Mouse (Mus musculus): Measurements from ENCODE around the gene Fam227b.

Fam227b gene

DNA sequence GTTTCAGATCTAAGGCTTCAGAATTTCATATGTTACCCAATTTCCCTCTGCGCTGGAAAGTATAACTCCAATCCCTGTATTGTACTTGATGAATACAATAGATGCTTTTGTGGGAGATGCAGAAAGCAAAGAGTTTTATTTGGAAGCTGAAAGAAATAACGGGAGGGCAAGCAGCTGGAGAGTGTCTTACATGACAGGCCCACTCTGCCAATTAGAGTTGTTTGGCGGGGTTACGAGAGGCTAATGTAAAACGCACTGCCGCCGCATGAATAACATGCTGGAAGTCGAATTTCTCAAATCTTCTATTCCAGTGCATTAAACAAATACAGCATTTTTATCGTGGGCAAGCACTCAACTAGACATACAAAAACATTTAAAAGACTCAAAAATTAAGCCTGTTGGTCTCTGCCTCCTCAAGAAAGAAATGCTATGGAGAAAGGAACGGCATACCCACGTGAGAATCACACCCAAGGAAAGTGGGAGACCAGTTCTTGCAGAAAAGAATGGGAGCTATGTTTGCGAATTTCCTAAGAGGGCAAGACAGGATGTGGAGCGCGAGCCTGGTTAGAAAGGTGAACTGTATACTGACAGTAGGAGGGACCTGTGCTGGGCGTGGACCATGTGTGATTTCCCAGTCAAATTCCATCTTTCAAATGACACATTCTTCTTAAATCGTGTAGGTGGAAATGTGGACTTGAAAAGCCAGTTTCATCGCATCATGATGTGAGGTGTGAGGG lies 90.6 kb downstream of the Fam227b start:
- no peak for DNase-seq (ENCODE audit: low read depth, low spot score)

DNA sequence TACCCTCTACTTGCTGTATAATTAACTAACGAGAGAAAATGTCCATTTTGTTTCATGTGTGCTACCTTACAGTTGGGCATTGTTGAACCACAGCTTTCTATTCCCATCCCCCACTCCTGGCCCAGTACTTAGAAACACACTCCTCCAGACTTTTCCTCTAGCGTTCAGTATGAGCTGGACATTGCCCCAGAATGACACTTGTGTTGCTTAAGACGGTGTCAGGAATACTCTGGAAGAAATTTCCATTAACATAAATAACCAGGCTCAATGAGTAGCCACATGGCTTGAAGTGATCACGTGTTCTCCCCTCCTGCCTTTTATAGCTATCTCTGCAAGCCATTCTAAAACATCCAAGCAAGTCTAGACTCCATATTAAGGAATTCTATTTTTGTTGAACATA lies 91.2 kb downstream of the Fam227b start:
- no peak for DNase-seq (ENCODE audit: low read depth, low spot score)

DNA sequence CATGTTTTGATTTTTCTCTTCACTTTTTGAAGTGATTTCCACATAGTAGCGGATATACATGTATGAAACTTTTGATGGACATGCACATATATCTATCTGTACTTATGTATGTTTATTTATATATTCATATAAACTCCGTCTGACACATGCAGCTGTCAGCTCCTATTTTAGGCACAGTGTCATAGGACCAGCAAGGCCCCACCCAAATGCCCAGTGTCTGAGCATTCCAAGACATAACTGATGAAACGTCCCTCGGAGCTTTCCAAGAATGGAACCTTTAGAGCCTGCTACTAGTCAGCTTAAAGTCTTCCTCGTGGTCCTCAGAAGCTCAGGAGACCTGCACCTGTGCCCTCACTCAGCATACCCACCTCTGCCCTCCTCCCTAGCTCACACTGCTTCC lies 98.1 kb downstream of the Fam227b start:
- no peak for DNase-seq (ENCODE audit: low read depth, low spot score)

DNA sequence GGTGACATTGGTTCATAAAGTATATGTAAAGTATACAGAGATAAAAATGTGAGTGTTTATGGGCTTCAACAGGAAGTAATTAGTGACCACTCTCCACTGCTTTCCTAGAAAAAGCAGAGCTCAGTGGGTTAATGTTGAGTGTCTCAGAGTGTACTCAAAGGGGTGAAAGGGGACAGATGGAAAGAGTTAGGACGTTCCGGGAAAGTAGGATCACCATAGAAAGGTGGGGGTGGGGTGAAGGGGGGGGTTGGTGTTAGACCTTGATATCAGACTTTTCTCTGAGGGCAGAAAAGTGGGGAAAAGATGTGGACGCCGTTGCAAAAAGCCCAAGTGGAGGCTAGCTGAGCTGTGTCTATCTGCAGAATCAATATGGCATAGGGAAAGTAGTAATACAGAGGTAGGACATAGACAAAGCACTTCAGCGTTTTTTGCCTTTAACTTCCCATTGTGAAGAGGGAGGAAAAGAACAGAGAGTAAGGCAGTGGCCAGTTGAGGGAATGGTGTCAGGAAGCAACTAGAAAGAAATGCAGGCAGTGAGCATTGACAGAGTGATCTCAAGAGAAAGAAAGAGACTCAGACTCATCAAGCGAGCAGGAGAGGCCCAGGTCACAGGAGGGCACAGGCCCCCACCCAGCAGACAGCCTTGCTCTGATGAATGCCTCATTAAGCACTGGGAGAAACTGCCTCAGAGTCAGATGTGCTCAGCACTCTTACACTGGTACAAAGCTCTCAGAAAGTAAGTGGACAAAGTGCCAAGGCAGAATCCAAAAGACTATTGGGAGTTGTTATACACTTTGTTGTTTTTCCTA lies 98.9 kb downstream of the Fam227b start:
- no peak for DNase-seq (ENCODE audit: low read depth, low spot score)

DNA sequence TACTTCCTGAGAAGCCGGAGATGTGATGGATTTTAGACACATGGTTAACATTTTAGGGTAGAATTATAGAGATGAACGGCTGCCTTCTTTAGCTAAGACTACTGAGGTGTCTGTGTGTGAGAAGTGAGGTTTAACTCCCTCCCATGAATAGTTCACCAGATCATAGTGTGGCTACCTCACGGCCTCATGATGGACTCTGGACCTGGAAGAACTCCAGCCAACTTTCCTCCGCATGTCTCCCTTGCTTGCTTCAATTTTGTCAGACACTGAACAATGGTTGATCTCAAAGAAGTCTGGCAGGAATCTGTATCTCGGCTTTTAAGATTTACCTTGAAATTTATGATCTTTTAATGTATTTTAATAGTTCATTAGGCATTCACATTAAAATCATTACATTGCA lies 106.2 kb downstream of the Fam227b start:
- no peak for DNase-seq (ENCODE audit: low read depth, low spot score)

DNA sequence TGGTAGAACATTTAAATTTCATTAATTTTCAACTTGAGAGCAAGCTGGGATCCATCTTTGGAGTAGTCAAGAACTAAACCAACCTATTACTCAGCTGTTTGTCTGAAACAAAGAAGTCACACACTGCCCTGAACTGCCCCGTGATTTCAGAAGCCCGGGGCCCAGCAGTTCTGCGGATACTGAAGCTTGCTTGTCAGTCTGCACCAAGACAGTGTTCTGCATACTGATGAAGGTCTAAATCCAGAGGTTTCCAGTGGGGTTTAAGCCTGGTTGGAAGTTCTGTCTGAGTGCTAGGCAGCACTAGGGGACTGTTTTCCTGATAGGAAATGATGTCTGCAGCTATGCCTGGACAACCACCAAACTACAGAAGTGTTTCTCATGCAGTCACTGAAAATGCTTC lies 109.1 kb downstream of the Fam227b start:
- no peak for DNase-seq (ENCODE audit: low read depth, low spot score)

DNA sequence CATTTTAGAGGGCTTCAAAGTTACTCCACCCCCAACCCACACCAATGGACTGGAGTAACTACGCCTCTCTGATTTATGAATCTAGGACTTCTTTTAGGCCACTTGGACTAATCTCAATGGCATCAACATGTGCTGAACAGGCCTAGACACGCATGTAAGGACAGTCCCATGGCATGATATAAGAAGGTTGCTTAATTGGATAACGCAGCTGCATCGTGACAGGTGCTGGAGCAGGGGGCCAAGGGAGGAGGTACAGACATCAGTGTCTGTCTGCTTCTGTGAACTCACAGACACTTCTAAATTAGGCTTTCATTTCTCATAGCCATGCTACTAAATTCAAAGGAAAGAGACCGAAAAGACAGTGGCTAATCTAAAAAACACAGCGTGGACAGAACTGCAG lies 110.6 kb downstream of the Fam227b start:
- DNase-seq (ENCODE audit: low read depth, low spot score), result no peak

DNA sequence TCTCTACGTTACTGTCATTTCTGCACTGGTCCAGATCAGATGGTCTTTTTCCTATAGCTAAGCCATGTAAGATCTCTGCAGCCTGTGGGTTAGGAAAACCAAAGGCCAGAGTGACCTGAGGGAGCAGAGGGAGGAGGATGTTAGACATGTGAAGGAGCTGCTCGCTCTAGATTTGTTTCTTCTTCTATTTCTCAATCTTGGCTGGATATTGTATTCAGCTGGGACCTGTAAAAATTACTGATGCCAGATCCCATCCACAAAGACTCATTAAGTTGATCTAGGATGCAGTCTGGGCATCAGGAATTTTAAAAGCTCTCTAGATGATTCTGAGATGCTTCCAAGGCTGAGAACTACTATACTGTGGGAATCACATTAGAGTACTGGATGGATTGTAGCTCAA lies 111.2 kb downstream of the Fam227b start:
- no peak for DNase-seq (ENCODE audit: low read depth, low spot score)

DNA sequence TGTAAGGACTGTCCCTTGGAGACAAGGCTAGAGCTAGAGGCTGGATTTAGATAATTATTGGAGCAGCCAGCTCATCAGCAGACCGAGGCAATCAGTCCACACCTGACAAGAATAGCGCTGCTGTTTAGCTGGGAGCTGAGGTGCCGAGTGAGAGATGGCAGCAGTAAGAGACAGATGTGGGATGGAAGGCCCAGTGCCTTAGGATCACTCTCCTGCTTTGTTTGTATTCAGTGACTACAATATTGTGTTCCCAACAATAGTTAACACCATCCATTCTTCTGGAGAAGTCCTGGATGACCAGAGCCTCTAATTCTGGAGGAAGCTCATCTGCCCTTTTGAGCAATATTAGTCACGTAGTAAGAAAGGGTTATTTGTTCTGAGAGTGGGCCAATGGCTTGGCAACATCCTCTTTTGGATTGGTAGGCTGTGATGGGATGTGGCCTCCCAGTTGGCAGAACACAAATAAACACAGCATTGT lies 112.4 kb downstream of the Fam227b start:
- peak; percentile 79 for DNase-seq (ENCODE audit: low read depth, low spot score)

DNA sequence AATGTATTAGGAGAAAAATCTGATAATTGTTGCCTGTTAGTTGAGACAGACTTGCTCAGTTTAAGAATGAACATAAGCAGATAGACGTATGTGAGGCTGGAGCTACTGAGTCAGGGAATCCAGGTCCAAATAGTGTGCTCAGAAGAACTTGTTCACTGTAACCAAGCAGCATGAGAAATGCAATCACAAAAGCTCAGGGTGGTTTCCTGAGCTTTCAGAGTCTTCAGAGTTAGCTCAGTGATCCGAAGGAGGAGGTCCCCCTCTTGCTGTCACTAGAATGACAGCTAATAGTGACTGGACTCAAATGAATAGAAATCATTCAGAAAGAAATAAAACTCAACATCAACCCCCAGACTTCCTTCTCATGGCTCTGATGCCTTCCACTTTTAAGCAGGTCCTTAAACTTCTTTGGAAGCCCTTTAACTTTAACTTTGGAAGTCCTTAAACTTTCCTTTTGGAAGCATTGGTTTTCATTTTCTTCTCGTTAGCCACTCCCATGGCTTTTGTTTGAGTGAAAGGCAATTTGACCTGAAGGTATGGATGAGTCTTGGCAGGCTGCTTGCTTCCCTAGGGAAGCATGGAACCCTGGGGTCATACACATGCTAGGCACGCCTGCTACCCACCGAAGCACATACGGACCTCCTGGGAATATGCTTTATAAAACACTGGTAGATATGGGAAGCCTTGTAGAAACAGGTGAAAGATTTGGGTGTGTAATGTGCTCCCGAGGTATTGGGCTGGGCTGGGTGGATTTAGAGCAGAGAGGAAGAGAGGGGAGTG lies 113.4 kb downstream of the Fam227b start:
- no peak for DNase-seq (ENCODE audit: low read depth, low spot score)

DNA sequence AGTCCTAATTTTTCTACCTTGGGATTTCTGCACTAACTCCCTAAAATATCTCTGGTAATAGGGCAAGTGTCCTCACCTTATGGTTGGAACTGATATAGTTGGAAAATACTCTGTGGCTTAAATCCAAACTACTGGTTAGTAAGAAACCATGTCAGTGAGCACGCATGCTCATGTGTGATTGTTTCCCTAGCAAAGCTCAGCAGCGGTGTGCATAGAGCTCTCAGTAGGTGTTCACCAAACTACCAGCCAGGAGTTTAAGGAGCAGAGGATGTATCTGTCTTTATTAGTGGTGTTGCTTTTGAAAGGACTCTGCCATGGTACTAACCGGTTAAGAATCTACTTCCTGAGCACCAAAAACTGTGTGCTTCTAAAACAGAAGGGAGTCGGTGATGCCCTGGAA lies 115.7 kb downstream of the Fam227b start:
- DNase-seq (ENCODE audit: low read depth, low spot score), result no peak

DNA sequence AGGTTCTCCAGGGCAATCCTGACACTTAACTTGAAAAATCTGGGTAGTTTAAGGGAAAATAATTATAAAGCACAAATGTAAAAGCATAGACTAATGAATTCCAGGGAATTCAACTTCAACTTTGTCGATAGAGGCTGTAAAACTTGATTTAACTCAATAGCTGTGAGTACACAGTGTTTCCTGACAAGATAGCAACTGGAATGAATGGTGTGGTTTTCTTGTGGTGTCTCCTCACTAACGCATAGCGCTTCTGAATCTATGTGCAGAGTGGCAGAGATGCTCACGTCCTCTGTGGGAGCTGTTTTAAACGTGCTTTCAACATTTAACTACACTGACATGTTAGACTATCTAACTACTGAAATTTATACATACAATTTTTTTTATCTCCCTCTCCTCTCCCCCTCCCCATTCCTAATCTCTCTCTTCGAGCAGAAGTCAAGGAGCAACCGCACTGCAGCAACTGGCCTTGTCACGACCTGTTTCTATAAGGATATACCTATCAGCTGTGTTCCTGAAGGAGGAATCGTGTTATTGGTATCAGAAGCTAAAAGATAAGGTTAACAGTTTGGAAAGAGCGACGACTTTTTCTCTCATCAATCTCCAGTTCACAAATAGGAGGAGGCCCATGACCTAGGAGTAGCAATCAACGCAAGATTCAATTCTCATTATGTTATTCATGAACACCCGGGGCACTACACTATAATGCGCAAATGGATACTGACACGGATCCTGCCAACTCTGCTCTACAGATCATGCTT lies 116.6 kb downstream of the Fam227b start:
- DNase-seq (ENCODE audit: low read depth, low spot score), result no peak

DNA sequence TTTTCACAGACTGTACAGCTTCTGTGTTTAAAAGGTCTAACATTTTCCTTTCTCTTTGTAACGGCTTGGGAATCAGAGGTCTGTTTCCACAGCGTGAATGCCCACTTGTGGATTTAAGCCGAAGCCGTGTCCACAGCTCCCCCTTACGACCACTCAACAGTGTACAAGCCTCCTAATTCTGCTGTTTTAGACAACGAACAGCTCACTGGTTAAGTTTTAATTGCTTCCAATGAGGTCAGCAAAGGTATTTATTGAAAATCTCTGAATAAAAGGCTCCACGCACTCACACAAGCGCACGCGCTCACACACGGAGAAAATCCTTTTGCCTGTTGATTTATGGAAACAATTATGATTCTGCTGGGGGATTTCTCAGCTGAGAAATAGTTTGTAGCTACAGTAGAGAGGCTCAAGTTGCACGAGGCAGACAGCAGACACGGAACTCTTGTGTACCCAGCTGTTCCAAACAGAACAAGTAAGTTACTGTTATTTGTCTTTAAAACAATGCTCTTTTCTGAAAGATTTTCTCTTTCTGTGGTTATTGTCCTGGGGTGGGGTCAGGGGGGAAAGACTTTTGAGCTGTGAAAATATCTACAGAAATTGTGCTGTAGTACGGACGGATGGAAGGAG lies 117.3 kb downstream of the Fam227b start, which contains the start of gene Fgf7:
Gene Fgf7, plus strand, starts transcription at position 280 of the 627 bp plus-strand sequence.
- peak; percentile 22 for DNase-seq (ENCODE audit: low read depth, low spot score)

DNA sequence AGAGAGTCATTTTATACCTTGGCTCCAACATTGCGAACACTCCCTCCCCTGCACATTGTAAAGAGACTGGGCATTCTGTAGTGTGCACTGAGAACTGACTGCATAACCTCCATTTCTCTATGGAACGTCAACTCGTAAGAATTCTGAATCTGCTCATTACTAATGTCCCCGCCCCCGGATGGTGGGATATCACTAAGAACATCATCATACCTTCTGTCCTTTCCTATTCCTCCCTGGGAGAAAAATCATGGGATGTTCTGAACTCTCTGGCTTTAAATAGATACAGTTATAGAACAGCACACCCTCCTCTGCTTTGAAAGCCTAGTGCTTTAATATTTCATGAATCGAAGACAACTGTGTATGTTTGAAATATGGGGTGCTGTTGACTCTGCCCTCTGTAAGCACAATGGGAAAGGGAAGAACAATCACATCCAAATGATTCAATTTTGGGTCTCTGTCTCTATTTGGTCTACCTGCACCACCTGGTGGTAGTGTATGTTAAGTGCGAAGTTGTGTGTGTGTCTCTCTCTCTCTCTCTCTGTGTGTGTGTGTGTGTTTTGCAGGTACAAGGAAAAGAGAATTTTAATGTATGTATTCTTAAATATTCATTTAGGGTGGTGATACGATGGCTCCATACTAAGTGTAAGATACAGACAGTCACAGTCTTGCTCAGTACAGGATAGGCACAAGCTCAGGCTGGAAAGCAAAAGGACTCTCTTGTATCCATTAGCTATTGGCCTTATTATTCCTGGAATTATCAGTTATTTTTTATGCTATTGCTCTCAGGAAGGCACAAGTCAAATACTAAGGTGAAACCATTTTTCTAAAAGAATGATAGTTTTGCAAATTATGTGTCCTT lies 118.5 kb downstream of the Fam227b start:
- DNase-seq (ENCODE audit: low read depth, low spot score), result no peak

DNA sequence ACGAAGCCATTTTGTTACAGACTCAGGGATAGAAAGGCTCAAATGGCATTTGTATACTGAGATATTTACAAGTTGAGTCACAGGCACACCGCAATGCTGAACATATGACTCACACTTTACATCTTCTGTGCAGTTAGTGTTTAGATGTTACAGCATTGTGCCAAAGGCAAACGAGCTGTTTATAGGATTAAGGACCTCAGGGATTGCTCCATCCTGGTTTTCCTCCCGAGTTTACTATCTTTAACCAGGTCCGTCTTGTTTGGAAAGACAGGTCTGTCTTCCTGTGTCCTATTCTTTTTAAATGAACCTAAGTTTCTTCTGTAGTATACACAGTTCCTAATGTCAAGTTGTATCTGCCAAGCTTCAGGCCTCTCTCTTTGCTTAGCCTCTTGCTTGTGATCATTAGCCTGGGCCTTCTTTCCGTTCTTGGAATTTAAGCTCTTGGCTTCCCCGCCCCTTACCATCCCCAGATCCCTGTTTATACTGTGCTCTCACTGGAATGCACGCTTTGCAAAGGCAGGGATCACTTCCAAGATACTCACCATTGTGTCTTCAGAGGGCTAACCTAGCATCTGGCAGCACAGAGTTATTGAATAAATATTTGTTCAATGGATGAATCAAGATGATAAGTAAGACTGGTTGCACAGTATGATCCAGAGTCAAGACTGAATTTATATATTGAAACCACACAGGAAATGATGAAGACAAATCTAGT lies 120.5 kb downstream of the Fam227b start:
- no peak for DNase-seq (ENCODE audit: low read depth, low spot score)

DNA sequence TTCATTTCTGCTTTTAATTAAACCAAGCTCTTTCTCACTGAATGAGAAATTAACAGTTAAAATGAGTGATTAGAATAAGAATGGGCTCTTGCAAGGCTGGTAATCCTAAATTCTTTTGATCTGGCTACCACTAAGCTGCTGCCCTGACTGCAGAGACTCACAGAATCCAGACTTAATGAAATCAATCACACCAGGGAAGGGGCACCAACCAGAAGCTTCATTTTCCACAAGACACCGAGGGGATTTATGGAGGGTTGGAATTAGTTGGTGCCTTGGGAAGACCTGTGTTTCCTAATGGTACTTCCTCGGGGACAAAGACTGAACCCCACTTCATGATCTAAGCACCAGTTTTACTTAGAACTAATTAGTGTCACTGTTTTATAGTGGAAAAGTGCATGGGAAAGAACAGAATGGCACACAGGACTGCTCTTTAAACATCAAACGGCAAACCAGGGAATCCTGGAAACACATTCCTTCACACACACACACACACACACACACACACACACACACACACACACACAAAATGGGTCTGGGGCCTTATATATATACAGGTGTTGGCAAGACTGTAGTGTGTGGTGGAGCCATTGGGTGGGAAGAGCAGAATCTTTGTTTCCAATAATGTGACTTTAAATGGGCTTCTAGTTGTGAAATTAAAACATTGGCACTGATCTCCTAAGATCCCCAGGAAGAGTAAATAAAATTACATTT lies 135.9 kb downstream of the Fam227b start:
- no peak for DNase-seq (ENCODE audit: low read depth, low spot score)

DNA sequence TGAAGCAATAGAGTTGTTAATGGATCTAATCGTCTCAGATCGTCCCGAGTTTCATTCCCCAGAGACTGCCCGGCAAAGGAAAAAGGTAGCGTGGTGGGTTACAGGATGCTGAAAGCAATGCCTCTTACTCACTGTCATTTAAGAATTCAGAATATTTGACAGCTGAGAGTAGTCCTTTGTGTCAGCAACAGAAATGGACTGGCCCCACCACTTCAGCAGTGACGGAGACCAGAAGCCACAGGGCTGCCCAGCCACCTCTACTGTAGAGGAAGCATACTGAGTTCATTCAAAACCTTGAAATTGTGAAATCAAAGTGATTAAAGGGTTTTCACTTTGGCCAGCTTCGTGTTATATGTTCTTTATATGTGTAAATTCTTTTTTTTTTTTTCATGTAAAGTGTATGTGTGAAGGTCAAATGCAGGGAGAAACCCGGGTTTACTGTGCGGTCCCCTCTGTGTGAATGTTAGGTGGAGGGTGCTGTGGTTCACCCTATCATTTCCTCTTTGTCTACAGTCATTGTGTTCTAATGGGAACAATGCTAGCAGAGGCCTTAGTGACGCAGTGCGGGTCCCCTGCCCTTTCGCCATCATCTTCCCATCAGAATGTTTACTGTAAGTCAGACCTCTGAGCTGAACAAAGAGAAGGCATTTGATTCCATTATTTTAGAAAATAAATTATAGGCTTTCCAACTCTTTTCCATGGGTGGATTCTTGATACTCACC lies 136.7 kb downstream of the Fam227b start:
- no peak for DNase-seq (ENCODE audit: low read depth, low spot score)

DNA sequence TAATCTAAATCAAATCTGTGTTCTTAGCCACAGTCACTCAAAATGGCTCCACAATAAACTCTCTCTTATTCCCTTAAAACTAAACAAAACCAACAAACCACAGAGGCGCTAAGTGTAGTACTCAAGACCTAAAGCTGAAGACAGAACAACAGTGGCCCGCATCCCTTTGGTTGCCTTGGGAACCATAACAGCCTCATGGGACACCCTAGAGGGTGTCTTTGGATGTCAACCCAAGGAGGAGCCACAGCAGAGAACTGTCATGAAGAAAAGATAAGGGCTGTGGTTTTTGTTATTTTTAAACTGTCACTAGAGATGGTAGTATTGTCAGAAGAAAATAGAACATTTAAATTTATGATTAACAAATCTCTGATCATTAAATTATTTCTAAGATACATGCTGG lies 145.1 kb downstream of the Fam227b start:
- DNase-seq (ENCODE audit: low read depth, low spot score), result no peak

Data from telencephalon, adult 2 months (tissue).